Mouse (Mus musculus) gastrocnemius, postnatal 10 days (tissue): ENCODE measurements around the gene Ahctf1. TPM values are rescaled to one million over a fixed set of nuclear protein-coding genes. Genes with fewer than 3 reads are reported as not detected.
"Not testable (repeated sequence)": the region's sequence is repeated elsewhere in the genome, so short reads cannot be mapped to it uniquely, and the experiment has no call there.

Source experiments
- DNase-seq: peaks from one replicate; pipeline ENCODE4 v3.0.0; 2021; ENCODE audit warnings: mixed read lengths
- total RNA-seq, 2 experiments: library from RNA; stranded (reverse); gene quantifications; 2 replicates each; pipeline ENCODE4 v1.2.3; 2021

The Ahctf1 gene
- total RNA-seq, 2 experiments from 2014 or later = 21.0 to 25.7 TPM

DNA sequence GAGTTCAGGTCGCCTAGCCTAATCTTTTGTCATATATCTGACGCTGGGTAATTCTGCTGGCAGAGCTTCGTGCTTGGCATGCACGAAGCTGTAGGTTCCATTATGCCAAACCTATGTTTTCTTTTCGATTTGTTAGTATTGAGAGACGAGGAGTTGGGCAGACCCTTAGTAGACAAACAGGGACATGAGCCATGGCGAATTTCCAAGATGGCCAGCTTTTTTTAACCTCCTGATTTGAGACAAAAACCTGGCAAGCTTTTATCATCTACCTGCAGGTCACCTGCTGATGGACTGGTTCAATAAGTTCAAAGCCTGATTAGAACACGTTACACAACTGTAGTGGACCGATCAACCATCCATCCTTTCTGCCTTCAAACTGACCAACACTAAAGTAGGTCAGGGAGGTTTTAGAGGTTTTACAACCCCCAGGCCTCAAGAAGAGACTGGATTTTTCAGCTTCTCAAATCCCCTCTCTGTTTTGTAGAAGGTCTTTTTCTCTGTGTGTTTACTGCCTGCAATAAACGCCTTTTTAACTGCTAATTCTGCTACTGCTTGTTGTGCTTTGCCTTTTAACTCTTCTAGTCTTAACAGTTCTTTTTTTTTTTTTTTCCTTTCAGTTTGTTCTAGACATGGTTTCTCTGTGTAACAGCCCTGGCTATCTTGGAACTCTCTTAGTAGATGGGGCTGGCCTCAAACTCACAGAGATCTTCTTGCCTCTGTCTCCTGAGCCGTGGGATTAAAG is 831 bp upstream of the Ahctf1 start:
- DNase-seq = no peak

GRCm38 (mm10) chr1:179802610-179803512 is 619 bp downstream of the Ahctf1 start, which contains the start of gene Gm10518:
Gm10518 (plus strand) TSS chr1:179803376.
- DNase-seq = peak; percentile 75

DNA sequence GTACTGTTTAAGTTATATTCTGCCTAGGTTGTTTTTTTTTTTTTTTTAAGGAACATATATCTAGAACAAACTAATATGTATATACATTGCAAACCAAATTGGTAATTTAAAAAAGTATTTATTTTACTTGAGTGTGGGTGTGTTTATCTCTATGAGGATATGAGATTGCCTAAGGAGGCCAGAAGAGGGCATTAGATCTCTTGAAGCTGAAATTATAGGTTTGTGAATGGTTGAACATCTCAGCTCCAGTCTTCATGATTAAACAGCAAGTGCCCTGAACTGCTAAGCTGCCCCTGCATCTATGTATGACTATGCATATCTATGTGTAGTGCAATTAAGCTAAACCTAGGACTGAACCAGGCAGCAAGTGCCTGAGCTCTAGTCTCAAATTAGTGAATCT is 4.7 kb downstream of the Ahctf1 start:
- no peak for DNase-seq

- no peak for DNase-seq
These were observed 16.2 kb downstream of the Ahctf1 start for GRCm38 (mm10) chr1:179787281-179787680.

GRCm38 (mm10) chr1:179785502-179785901 is 18.0 kb downstream of the Ahctf1 start:
- no peak for DNase-seq

- DNase-seq = no peak
These were observed 19.4 kb downstream of the Ahctf1 start for GRCm38 (mm10) chr1:179784098-179784497.

DNA sequence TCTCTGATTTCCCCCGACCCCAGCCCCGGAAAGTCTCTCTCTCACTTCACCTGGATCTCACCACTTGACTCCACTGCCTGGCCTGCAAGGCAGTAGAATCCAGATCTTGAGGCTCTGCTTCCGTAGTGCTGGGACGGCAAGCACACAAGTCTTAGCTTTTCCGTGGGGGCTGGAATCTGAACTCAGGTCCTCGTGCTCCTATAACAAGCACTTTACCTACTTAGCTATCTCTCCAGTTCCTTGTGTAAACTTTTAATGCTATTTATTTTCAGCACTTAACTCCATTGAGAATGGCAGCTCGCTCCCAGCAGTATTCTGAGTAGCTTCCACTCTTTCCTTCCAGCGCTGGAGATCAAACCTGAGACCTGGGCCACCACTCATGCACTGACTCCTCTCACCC is 26.6 kb downstream of the Ahctf1 start:
- DNase-seq = no peak

DNA sequence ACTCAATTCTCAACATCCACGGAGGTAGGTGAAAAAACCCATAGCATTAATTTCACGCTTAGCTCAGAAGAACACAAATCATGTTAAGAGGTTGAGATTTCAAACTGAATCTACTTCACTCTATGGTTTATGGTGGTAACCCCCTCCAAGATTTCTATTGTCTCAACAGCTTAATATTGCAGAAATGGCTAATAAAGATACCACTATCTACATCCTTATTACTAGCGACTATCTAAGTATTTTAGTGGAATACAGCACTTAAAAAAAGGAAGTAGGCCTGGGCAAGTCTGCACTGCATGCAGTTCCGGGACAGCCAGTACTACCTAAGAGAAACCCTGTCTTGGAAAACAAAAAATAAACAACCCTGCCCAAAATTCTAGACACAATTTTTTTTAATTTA is 42.9 kb downstream of the Ahctf1 start:
- no peak for DNase-seq

GRCm38 (mm10) chr1:179760086-179760485 is 43.4 kb downstream of the Ahctf1 start:
- DNase-seq = no peak

DNA sequence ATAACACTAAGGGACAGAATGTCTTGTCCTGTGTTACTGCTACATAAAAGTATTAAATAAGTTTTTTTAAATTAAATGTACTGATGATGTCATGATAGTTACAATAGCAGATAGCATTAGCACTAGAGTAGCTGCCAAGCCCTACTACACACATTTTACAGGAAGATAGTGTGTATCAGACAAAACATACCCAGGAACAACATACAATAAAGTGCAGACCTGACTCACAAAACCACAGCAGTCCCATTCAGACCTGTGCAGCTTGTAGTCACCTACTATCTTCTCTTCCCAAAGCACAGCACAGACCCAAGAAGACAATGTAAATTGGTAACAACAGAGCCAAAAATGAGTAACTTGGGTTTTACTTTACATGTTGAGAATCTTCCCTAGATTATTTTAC is 47.0 kb downstream of the Ahctf1 start:
- DNase-seq = no peak

DNA sequence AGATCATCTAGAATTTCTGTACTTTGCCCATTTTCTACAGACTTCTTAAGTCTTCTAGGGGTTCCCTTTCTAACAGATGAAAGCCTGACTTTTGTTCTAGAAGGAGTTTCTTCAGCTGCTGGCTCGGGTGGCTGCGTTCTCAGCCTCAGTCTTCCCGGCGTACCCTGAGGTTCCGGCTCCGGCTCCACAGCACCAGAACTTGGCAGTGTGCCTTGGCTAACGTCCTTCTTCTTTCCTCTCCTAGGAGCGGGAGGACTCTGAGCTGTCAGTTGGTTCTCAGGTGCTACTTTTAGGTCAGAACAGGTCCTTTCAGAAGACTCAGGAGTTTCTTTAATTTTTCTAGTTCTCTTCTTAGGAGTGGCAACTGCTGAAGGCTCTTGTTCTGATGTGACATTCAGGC is 50.5 kb downstream of the Ahctf1 start:
- no peak for DNase-seq

DNA sequence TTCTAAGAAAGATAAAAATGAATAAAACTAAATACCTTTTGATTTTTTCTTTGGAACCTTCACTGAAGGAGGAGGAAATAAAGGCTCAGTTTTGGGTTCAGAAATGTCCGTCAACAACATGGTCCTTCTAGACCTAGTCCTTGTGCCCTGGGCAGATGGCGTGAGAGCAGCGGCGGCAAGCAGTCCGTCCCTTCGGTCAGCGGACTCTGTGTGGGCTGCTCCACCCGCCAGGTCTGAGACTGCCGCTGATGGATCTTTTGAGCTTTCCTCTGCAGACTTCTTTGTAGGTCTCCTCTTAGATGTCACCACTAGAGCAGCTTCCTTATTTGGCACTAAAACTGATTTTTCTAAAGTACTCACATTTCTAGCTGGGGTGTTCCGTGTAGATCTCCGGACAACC is 51.2 kb downstream of the Ahctf1 start:
- DNase-seq = no peak

GRCm38 (mm10) chr1:179745171-179745570 is 58.3 kb downstream of the Ahctf1 start, which contains the start of gene Kif28:
Kif28 (minus strand) TSS chr1:179745271.
- DNase-seq = no peak

DNA sequence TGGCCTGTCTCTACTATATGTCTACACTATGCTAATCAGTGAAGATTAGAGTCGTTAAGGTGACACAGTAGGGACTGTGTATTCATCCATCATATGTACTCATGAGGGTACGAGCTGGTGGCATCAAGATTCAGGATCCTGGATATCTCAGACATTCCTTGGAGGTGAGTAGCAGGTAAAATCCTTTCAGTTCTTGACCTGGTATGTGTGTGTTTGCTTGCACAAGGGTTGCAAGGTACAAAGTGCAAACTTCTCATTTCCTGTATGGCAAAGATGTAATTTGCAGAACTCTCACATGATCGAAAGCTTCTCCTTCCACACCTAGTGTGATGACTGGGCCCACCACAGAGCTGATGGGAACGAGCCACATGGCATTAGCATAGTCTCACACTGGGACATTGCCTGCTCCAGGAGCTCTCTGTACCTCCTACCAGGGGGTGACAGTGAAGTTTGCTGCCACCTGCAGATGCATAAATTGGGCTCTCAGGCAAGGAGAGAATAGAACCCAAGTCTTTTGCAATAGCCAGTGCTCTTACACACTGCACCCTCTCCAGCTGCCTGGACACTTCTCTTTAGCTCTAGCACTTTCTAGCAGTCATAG is 59.8 kb downstream of the Ahctf1 start:
- DNase-seq = no peak

DNA sequence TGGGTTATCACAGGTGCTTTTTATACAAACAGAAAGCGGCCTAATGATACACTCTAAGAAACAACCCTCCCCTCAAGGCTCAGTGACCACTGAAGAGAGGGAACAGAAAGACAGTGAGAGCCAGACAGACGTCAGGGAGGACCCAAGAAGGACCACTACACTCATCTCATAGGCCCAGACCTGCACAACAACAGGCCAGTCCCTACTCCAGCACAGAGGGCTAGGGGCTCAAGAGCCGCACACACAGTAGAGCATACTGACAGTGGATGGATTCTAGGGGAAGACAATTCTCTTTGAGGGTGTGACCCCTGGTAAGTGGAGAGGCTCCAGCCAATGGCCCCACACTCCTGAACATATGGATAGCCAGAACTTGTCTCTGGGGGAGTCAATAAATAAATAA is 67.0 kb downstream of the Ahctf1 start:
- no peak for DNase-seq

DNA sequence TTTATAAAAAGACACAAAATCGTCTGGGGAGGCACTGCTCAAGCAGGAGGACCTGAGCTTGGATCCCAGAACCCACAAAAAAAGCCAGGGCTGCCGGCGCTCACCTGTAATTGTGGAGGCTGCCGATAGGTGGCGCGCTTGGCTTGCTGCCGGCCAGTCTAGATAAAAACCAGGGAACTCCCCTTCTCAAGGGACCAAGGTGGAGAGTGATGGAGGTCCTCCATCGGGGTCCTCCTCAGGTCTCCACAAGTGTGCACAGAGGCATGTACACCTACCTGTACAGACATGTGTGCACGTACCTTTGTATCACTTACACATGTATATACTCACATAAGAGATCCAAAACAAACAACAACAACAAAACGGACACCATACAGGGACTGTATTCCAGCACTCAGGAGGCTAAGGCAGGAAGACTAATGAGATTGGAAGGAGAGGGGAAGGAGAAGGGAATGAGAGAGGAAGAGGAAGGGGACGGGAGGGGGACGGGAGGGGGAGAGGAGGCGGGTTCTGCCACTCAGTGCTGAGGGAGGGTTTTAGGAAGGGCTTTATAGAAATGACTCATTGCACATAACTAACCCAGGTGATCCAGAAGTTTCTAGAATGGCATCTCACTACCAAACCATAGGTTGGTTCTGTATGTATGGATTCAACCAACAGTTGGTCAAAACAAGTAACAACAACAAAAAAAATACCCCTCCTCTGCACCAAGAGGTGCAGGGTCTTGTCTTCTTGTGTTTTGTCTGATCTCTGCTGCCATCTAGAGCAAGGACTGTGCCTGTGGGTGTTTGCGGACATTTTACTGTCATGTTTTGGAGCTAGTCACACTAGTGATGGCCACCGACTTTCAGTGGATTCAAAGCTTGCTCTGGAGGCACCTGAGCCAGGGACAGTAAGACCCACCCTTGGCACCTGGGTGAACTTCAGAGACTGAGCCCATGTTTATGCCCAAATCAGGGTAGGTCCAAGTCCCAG is 68.7 kb downstream of the Ahctf1 start:
- peak; percentile 73 for DNase-seq

- no peak for DNase-seq
These were observed 72.1 kb downstream of the Ahctf1 start for GRCm38 (mm10) chr1:179731391-179731790.

- DNase-seq = no peak
These were observed 74.8 kb downstream of the Ahctf1 start for GRCm38 (mm10) chr1:179728661-179729060.

DNA sequence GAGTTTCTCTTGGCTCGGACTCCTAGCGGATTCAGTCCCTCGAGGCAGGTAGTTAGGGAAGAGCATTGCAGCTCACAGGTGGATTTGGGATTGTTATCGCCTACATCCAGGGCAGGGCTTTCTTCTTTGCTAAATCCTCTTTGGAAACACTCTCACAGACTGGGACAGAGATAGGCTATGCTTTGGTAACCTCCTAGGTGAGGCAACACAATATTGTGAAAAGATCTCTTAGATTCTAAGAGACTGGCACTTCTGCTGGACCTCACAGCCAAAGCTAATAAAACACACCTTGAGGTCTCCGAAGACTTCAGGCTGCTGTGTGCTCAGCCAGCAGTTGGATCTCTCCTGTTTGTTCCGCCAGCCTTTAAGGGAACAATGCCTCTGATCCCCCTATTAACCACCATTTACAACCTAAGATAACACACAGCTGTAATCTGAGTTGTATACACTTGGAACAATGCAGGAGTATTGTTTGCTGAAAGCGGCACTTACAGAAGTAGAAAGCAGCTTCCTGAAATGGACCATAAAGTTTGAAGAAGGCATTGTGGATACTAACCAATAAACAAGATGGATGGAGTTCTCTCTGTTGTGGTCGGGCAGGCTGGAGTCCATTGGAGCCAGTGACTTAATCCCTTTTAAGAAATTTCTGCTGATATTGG is 80.5 kb downstream of the Ahctf1 start:
- DNase-seq = no peak

- no peak for DNase-seq
These were observed 87.7 kb downstream of the Ahctf1 start for GRCm38 (mm10) chr1:179715786-179716185.

DNA sequence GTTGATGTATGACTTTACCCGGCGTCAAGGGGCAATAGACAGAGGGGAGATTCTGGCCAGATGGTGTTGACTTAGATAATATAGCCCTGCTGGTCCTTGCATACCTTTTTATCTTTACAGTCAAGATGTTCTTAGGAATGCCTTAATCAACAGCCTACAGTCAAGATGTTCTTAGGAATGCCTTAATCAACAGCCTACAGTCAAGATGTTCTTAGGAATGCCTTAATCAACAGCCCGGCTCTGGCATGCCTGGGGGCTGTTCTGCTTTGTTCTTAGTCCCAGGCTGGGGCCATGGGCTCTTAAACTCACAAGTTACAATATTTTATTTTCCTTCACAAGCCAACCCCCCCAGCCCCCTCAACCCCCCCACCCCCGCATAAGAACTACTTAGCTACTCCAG is 88.2 kb downstream of the Ahctf1 start:
- not testable (repeated sequence) for DNase-seq
